Mouse (Mus musculus): ENCODE results near the gene Cdca7.

GRCm38 (mm10) chr2:72456189-72456588 is 19.8 kb upstream of the Cdca7 start:
- no peak for TF ChIP-seq CTCF (IDR thresholded peaks at IDR 0.05; ENCODE audit: low read depth, low read length)
- TF ChIP-seq POLR2A (IDR thresholded peaks at IDR 0.05; ENCODE audit: borderline replicate concordance, low read depth, low read length): no peak

Data from bone marrow macrophage, adult 2 months (primary cell).